ENCODE assay signal across 9 mouse cellular contexts in genomic region chrX:153498665-153499293, GRCm38 (mm10). TPM values are rescaled to one million over a fixed set of nuclear protein-coding genes. Genes with fewer than 3 reads are reported as not detected.
DNase-seq lines count a peak whose midpoint lies in the region; ATAC-seq and TF ChIP-seq lines count a peak whose summit lies in the region.
"Had no signal": no experiment of that assay in that cellular context is flagged by ENCODE, and none has a peak within 500 bp of the region (broad histone marks: within the 10 kb centered on the region; RNA-seq: fewer than 3 reads in every experiment).

No protein-coding gene starts in this region.

- H3K4me3 ChIP-seq in lung, embryonic 14.5 days (ENCODE audit: low read depth, low read length), result peak overlapping the region; percentile 60
- peak overlapping the region; percentile 55 for H3K4me3 ChIP-seq in lung, postnatal 0 days (ENCODE audit: low read depth, low read length)

- no peak for TF ChIP-seq EP300 in lung, postnatal 0 days (IDR thresholded peaks at IDR 0.05)

- ATAC-seq in lung, embryonic 14.5 days (ENCODE audit: insufficient read depth), result peak; percentile 9; the same call in 1 of the 2 replicates
- no peak for ATAC-seq in lung, postnatal 0 days

- H3K4me1 ChIP-seq in lung, embryonic 14.5 days (ENCODE audit: insufficient read depth), result no peaks in the 10 kb centered on the region; the same call in 1 of the 2 replicates
- no peaks in the 10 kb centered on the region for H3K4me1 ChIP-seq in lung, postnatal 0 days (ENCODE audit: insufficient read depth, low read depth, low read length)

- no peaks in the 10 kb centered on the region for H3K36me3 ChIP-seq in lung, embryonic 14.5 days (ENCODE audit: insufficient read depth)
- no peaks in the 10 kb centered on the region for H3K36me3 ChIP-seq in lung, postnatal 0 days (ENCODE audit: insufficient read depth, low read length)

- peak overlapping the region; percentile 76 for H3K9ac ChIP-seq in lung, embryonic 14.5 days
- peak overlapping the region; percentile 64 for H3K9ac ChIP-seq in lung, postnatal 0 days (replicated peaks; ENCODE audit: low read depth)

- no peaks in the 10 kb centered on the region for H3K9me3 ChIP-seq in lung, embryonic 14.5 days (ENCODE audit: low read depth, low read length)
- no peaks in the 10 kb centered on the region for H3K9me3 ChIP-seq in lung, postnatal 0 days (ENCODE audit: low read length)

- peak; percentile 16 for DNase-seq in lung, embryonic 14.5 days
- no peak for DNase-seq in lung, postnatal 25 days (ENCODE audit: low spot score)
- peak; percentile 40 to 46 for DNase-seq in cerebellum, postnatal 14 days
- DNase-seq in heart, adult 8-10 months (ENCODE audit: low spot score), result peak; percentile 0
- peak; percentile 15 for DNase-seq in kidney, postnatal 10 days
- no peak for DNase-seq in lung, postnatal 0 days (ENCODE audit: low spot score)
- peak; percentile 47 to 50 for DNase-seq in right cerebral cortex, postnatal 10 days (ENCODE audit: low spot score in 2 of 2)
- DNase-seq in spleen, postnatal 36 days (ENCODE audit: low spot score in 2 of 2), result no peak

- WGBS in lung, embryonic 14.5 days, result 13% methylated on average over 30 of the region's 30 CpGs
- 2% methylated on average over 23 of the region's 30 CpGs for WGBS in lung, postnatal 0 days

- H3K4me2 ChIP-seq in lung, embryonic 14.5 days, result peak overlapping the region; percentile 71
- H3K4me2 ChIP-seq in lung, postnatal 0 days (replicated peaks; ENCODE audit: low read depth, low read length), result peak overlapping the region; percentile 58

- peak overlapping the region; percentile 92 for H3K27ac ChIP-seq in lung, embryonic 14.5 days (ENCODE audit: low read depth)
- H3K27ac ChIP-seq in lung, postnatal 0 days (ENCODE audit: low read length), result peak overlapping the region; percentile 89

- H3K27me3 ChIP-seq in lung, embryonic 14.5 days (ENCODE audit: insufficient read depth, low read length), result no peaks in the 10 kb centered on the region
- no peaks in the 10 kb centered on the region for H3K27me3 ChIP-seq in lung, postnatal 0 days (replicated peaks; ENCODE audit: insufficient read depth, low read length)

- TF ChIP-seq CTCF in lung, embryonic 14.5 days (IDR thresholded peaks at IDR 0.05; ENCODE audit: low read depth), result no peak
- no peak for TF ChIP-seq CTCF in lung, postnatal 0 days (IDR thresholded peaks at IDR 0.05)

RNA-seq across cellular contexts. Expression of gene Ubqln2, which starts 0.8 kb away (rescaled TPM):
- polyA plus RNA-seq in lung, embryonic 14.5 days (2014; fragmentation: Nextera tagmentation; extraction: Ambion mirVana), result 35.0 and 35.2 TPM in 2 replicates
- total RNA-seq in heart, adult 8-10 months (2022), result 10 to 100 TPM; 23.6 to 31.5 (median 27.0) TPM
- 8.2 and 8.8 TPM in 2 replicates for polyA plus RNA-seq in lung, postnatal 0 days (2015; fragmentation: Nextera tagmentation; extraction: Ambion mirVana)

RNA-seq across cellular contexts. Expression of gene Cypt3, which starts 59.6 kb away (rescaled TPM):
- polyA plus RNA-seq in lung, embryonic 14.5 days (2014; fragmentation: Nextera tagmentation; extraction: Ambion mirVana), result not detected in 2 replicates
- not detected for total RNA-seq in heart, adult 8-10 months (2022)
- not detected in 2 replicates for polyA plus RNA-seq in lung, postnatal 0 days (2015; fragmentation: Nextera tagmentation; extraction: Ambion mirVana)
- total RNA-seq: left cerebral cortex, postnatal 25 days had no signal

Comparison
In these comparisons a context has a peak if more than half of its experiments do, and no peak if none do; other contexts are left out.
1. DNase-seq: peak in lung, embryonic 14.5 days (single experiment), cerebellum, postnatal 14 days (2 of 2), heart, adult 8-10 months (single experiment), kidney, postnatal 10 days (single experiment) and right cerebral cortex, postnatal 10 days (2 of 2); none in lung, postnatal 25 days (single experiment), lung, postnatal 0 days (single experiment) and spleen, postnatal 36 days (0 of 2).